Mouse (Mus musculus): Measurements from ENCODE around the gene Nol7. TPM values are rescaled to one million over a fixed set of nuclear protein-coding genes. Genes with fewer than 3 reads are reported as not detected.

Nol7 gene
- polyA plus RNA-seq, 1 experiment = 465 TPM

DNA sequence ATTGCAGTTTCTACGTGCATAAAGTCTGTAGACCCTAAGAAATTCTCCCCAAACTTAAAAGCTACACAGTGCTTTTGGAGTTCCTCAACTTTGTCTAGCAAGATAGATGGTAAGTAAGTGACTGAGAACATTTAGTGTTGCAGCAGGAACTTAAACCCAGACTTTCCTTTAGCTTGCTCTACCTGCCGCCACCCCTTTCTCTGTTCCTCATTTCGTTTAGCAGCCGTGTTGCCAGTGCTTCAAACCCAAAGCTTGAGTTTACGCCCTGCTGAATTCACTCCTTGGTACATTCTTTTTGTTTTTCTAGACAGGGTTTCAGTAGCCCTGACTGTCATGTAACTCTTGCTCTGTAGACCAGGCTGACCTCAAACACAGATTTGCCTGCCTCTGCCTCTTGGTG lies 1.4 kb downstream of the Nol7 start:
- no peak overlapping the region for H3K27ac ChIP-seq (ENCODE audit: insufficient read depth, low read depth, low read length)
- H3K4me1 ChIP-seq (ENCODE audit: control insufficient read depth, insufficient read depth, low read length) = no peaks in the 10 kb centered on the region
- TF ChIP-seq CTCF (IDR thresholded peaks at IDR 0.05; ENCODE audit: insufficient read depth, low read depth, low read length) (no peak), POLR2A (IDR thresholded peaks at IDR 0.05; ENCODE audit: insufficient read depth, low read depth, low read length) (no peak)
- 76% methylated on average over 5 of the region's 5 CpGs for WGBS
- no peak overlapping the region for H3K4me3 ChIP-seq (ENCODE audit: insufficient read depth, low read depth, low read length)

DNA sequence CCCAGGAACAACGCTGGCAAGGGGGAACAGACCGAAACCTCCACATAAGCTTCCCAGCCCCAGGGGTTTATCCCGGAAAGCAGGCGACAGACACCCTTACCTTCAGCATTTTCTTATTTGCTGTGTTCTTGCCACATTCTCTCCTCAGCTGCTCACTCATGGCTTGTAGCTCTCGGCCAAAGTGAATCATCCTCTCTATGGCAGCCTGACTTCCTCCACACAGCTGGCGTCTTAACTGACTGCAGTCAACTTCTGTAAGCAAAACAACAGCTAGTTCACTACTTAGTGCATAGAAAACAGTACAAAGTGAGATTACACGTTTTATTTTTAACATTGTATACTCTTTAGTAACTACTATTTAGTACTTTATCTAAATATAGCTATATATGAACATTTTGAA lies 14.1 kb downstream of the Nol7 start:
- Histone ChIP-seq H3K4me3 (ENCODE audit: insufficient read depth, low read depth, low read length) (no peak overlapping the region), H3K27ac (ENCODE audit: insufficient read depth, low read depth, low read length) (no peak overlapping the region), H3K4me1 (ENCODE audit: control insufficient read depth, insufficient read depth, low read length) (no peaks in the 10 kb centered on the region)
- TF ChIP-seq CTCF (IDR thresholded peaks at IDR 0.05; ENCODE audit: insufficient read depth, low read depth, low read length) (no peak), POLR2A (IDR thresholded peaks at IDR 0.05; ENCODE audit: insufficient read depth, low read depth, low read length) (no peak)
- WGBS = 75% methylated on average over 7 of the region's 7 CpGs

DNA sequence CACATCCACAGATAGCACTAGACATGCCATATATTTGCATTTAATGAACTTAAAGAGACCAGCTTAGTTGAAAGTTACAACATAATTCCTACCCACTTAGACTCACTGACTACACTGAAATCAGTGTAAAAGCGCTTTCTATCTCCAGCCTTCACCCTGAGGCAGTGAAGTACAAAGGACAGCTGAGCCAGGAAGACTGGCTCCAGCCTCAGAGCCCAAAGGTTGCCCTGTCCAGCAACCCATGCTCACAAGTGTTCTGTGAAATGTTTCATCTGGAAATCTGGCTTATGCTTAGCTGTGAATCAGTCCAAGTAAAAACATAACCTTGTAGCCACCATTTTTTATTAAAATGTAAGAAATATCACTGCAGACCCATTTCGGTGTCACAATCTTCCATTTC lies 15.4 kb downstream of the Nol7 start:
- 95% methylated on average over 2 of the region's 2 CpGs for WGBS
- Histone ChIP-seq H3K27ac (ENCODE audit: insufficient read depth, low read depth, low read length) (no peak overlapping the region), H3K4me1 (ENCODE audit: control insufficient read depth, insufficient read depth, low read length) (no peaks in the 10 kb centered on the region), H3K4me3 (ENCODE audit: insufficient read depth, low read depth, low read length) (no peak overlapping the region)
- TF ChIP-seq CTCF (IDR thresholded peaks at IDR 0.05; ENCODE audit: insufficient read depth, low read depth, low read length) (no peak), POLR2A (IDR thresholded peaks at IDR 0.05; ENCODE audit: insufficient read depth, low read depth, low read length) (no peak)

DNA sequence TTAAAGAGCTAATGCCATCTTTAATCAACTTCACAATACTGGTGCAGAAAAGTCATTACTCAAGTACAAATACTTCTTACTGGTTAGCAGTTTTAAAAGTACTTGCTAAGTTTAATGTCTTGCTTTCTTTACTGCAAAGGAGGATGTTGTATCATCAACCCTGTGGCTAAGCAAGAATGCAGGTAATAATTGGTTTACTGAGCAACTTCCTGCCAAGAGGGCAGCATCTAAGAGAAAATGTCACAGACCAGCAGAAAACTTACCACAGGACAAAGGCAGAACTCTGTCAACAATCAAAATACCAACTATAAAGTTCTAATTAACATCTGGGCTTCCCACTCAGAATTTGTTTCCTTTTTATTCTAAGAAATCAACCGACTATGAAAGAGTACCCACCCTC lies 17.1 kb downstream of the Nol7 start:
- WGBS = 73% methylated on average over 1 of the region's 1 CpGs
- no peaks in the 10 kb centered on the region for H3K4me1 ChIP-seq (ENCODE audit: control insufficient read depth, insufficient read depth, low read length)
- TF ChIP-seq POLR2A (IDR thresholded peaks at IDR 0.05; ENCODE audit: insufficient read depth, low read depth, low read length) = no peak
- TF ChIP-seq CTCF (IDR thresholded peaks at IDR 0.05; ENCODE audit: insufficient read depth, low read depth, low read length) = no peak

DNA sequence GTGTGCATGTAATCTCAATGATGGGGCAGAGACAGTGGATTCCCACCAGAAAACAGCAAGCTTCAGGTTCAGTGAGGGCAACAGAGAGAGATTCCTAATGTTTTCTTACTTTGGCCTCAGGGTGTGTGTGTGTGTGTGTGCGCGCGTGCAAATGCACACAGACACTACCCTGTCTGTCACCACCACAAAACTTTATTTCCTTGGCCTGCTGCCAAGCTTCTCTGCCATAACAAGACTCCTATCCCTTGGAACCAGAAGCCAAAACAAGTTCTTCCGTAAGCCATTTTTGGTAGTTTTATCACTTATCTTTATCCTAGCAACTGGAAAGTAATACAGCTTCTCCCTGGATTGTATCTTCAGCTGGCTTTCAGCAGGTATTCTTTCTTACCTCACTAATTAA lies 30.2 kb downstream of the Nol7 start:
- WGBS = 90% methylated on average over 4 of the region's 4 CpGs
- Histone ChIP-seq H3K4me1 (ENCODE audit: control insufficient read depth, insufficient read depth, low read length) (no peaks in the 10 kb centered on the region), H3K27ac (ENCODE audit: insufficient read depth, low read depth, low read length) (no peak overlapping the region), H3K4me3 (ENCODE audit: insufficient read depth, low read depth, low read length) (no peak overlapping the region)
- TF ChIP-seq CTCF (IDR thresholded peaks at IDR 0.05; ENCODE audit: insufficient read depth, low read depth, low read length) (no peak), POLR2A (IDR thresholded peaks at IDR 0.05; ENCODE audit: insufficient read depth, low read depth, low read length) (no peak)

More for the DNA sequence above, 17.1 kb downstream of the Nol7 start:
- H3K4me3 ChIP-seq (ENCODE audit: insufficient read depth, low read depth, low read length) = no peak overlapping the region
- H3K27ac ChIP-seq (ENCODE audit: insufficient read depth, low read depth, low read length) = no peak overlapping the region

DNA sequence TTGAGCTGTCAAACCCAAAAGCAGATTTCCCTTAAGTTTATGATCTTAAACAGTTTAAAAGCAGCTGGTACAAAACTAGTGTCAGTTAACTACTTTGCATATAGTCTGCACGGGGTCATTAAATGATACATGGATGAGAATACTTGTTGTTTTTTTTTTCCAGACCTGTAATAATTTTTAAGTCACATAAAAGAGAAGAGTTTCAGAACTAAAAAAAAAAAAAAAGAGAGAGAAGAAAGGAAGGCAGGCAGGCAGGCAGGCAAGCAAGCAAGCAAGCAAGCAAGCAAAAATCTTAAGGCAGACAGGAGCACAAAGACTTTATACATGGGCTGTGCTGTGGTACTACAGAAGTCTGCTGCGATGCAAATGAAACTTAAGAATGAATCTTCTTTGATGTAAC lies 35.2 kb downstream of the Nol7 start:
- H3K27ac ChIP-seq (ENCODE audit: insufficient read depth, low read depth, low read length) = no peak overlapping the region
- 55% methylated on average over 2 of the region's 2 CpGs for WGBS
- H3K4me1 ChIP-seq (ENCODE audit: control insufficient read depth, insufficient read depth, low read length) = no peaks in the 10 kb centered on the region
- TF ChIP-seq POLR2A (IDR thresholded peaks at IDR 0.05; ENCODE audit: insufficient read depth, low read depth, low read length) (no peak), CTCF (IDR thresholded peaks at IDR 0.05; ENCODE audit: insufficient read depth, low read depth, low read length) (no peak)
- no peak overlapping the region for H3K4me3 ChIP-seq (ENCODE audit: insufficient read depth, low read depth, low read length)

DNA sequence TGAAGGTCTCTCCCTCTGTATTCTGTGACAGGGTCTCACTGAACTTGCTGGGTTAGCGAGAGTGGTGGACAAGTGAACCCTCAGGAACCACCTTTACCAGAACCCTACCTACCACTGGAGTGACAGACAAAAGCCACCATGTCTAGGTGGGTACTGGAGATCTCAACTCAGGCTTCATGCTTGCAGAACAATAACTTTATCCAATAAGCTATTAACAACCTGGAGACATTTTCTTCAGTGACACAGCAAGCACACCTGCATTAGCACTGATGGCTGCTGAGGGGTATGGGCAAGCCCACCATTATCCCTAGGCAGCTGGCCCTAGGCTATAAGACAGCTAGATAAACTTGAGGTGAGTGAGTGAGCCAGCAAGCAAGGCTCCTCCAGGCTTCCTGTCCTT lies 42.2 kb downstream of the Nol7 start:
- TF ChIP-seq CTCF (IDR thresholded peaks at IDR 0.05; ENCODE audit: insufficient read depth, low read depth, low read length) = no peak
- no peak for TF ChIP-seq POLR2A (IDR thresholded peaks at IDR 0.05; ENCODE audit: insufficient read depth, low read depth, low read length)
- H3K4me1 ChIP-seq (ENCODE audit: control insufficient read depth, insufficient read depth, low read length) = no peaks in the 10 kb centered on the region
- H3K27ac ChIP-seq (ENCODE audit: insufficient read depth, low read depth, low read length) = no peak overlapping the region
- WGBS = 91% methylated on average over 1 of the region's 1 CpGs
- no peak overlapping the region for H3K4me3 ChIP-seq (ENCODE audit: insufficient read depth, low read depth, low read length)

DNA sequence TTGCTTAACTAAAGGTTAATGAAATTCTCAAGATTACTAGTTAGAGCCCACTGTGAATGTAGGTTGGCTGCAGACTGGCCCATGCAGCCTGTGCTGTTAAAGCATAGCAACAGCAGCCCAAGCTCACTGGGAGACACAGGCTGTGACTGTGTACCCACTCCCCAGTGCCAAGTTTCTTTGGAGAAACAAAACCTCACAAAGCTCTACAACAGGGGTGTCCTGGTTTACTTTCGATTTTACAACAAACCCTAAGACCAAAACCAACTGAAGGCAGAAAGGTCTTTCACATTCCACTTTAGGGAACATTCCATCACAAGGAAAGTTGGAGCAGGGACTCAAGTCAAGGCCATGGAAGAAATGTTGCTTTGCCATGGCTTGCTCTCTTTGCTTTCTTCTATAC lies 44.4 kb downstream of the Nol7 start:
- 31% methylated on average over 1 of the region's 1 CpGs for WGBS
- TF ChIP-seq POLR2A (IDR thresholded peaks at IDR 0.05; ENCODE audit: insufficient read depth, low read depth, low read length) (no peak), CTCF (IDR thresholded peaks at IDR 0.05; ENCODE audit: insufficient read depth, low read depth, low read length) (no peak)
- Histone ChIP-seq H3K27ac (ENCODE audit: insufficient read depth, low read depth, low read length) (no peak overlapping the region), H3K4me1 (ENCODE audit: control insufficient read depth, insufficient read depth, low read length) (peaks cover 2% of the 10 kb centered on the region; the same call in 1 of the 2 replicates), H3K4me3 (ENCODE audit: insufficient read depth, low read depth, low read length) (no peak overlapping the region)

DNA sequence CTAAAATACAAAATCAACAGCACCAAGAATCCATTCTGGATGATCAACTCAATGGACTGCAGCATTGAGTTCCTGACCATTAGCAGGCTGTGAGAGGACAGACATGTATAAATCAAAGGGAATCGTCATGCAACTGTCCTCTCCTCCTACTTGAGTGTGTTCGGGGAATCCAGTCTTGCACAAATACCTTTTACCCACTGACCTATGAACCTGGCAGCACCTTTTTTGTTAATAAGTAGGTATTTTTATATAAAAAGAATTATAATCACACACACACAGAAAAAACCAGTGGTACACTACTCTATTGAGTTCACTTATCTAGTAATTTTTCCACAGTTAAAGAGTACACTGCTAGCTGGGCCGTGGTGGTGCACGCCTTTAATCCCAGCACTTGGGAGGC lies 45.5 kb downstream of the Nol7 start:
- Histone ChIP-seq H3K27ac (ENCODE audit: insufficient read depth, low read depth, low read length) (no peak overlapping the region), H3K4me3 (ENCODE audit: insufficient read depth, low read depth, low read length) (no peak overlapping the region), H3K4me1 (ENCODE audit: control insufficient read depth, insufficient read depth, low read length) (peaks cover 2% of the 10 kb centered on the region; the same call in 1 of the 2 replicates)
- TF ChIP-seq POLR2A (IDR thresholded peaks at IDR 0.05; ENCODE audit: insufficient read depth, low read depth, low read length) = no peak
- TF ChIP-seq CTCF (IDR thresholded peaks at IDR 0.05; ENCODE audit: insufficient read depth, low read depth, low read length) = no peak
- WGBS = 96% methylated on average over 4 of the region's 4 CpGs

DNA sequence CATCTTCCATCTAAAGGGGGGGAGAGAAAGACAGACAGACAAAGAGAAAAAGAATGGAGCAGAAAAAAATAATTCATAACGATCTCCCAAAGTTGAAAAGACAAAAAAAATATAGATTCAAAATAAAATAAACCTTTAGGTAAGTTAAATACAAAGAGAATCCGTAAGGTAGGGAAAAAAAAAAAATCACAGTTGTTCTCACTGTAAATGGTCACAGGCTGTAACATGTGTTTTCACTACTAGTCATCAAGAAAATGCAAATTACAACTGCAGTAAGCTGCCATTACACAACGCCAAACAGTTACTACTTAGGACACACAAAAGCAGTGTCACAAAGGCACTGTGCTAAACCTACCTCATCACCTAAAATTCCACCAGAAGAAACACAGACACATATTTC lies 46.5 kb downstream of the Nol7 start:
- whole genome bisulfite sequencing = 73% methylated on average over 3 of the region's 3 CpGs
- H3K4me1 ChIP-seq (ENCODE audit: control insufficient read depth, insufficient read depth, low read length) = peaks cover 2% of the 10 kb centered on the region; the same call in 1 of the 2 replicates
- no peak overlapping the region for H3K4me3 ChIP-seq (ENCODE audit: insufficient read depth, low read depth, low read length)
- H3K27ac ChIP-seq (ENCODE audit: insufficient read depth, low read depth, low read length) = no peak overlapping the region
- no peak for TF ChIP-seq POLR2A (IDR thresholded peaks at IDR 0.05; ENCODE audit: insufficient read depth, low read depth, low read length)
- TF ChIP-seq CTCF (IDR thresholded peaks at IDR 0.05; ENCODE audit: insufficient read depth, low read depth, low read length) = no peak
